Mouse (Mus musculus): ENCODE data around the gene Polr3e.

Gene Polr3e

DNA sequence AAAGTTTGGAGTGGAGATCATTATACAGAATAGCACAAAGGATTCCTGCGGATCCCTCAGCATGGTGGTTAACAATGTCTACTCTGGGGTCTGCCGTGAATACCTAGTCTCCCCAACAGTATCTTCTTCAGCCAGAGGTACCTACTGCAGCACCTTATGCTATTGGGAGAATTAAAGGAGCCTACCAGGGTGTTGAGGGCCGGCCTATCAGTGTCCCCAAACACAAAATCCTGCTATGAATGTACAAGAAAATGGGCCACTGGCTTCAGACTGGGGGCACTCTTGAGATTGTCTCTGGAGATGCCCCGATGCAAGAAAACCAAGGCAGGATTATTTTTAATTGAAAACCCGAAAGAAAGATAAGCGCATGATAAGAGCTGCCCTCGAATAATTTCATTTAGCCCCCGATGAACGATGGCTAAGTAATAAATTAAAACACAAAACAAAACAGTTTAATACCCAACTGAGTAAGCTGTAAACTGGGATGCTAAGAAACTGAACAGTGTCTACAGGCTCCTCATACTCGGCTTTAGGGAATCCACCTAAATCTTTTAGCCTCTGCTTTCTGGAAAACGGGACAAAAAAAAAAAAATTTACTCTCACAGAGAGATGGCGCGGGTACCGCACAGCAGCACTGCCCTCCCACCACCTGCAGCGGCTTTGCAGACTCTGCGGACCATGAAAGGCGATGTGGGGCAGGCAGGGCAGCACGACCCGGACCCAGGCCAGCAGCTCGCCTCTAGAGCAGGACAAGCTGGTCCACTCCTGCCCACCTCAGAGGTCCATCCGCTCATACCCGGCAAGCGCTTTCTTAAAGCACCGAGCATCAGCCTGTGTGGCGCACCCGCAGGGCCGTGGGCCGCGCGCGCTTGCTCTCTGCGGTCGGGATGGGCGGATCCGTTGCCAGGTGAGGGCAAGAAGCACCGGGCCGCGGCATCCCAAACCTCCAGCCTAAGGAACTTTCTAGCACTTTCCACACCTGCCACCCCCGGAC lies 63.7 kb downstream of the Polr3e start:
- DNase-seq = peak; percentile 49 to 51

DNA sequence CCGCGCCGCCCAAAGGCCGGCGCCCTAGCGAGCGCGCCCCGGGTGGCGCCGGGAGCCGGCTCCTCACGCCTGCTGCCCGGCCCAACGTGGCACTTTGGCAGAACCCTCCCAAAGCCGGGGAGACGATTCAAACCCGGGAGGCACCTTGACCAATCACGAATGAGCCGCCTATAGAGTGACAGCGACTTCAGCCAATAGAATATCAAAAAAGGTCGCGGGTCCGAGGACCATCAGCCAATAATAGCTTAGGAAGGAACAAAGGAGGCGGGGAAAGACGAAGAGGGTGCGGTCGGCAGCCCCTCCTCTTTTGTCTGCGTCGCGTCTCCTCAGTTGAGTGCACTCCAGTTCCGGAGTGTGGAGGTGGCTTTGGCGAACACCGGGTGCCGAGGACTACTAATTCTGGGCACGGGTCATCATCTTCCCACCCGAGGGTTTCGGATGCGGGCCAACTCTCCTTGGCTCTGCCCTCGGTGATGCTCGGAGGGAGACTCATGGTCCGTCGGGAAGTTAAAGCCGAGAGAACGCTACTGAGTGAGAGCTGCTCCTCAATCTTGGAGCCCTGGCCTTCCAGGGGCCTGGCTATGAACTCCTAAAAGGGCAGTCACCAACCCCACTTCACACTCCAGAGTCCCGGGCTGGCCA lies 64.8 kb downstream of the Polr3e start, which contains the start of the genes Cdr2 and Mfsd13b:
Cdr2 (minus strand) TSS at position 113 of the 642 bp plus-strand sequence.
Mfsd13b (plus strand) TSS at position 310 of the 642 bp plus-strand sequence.
- DNase-seq = peak; percentile 89 to 97

DNA sequence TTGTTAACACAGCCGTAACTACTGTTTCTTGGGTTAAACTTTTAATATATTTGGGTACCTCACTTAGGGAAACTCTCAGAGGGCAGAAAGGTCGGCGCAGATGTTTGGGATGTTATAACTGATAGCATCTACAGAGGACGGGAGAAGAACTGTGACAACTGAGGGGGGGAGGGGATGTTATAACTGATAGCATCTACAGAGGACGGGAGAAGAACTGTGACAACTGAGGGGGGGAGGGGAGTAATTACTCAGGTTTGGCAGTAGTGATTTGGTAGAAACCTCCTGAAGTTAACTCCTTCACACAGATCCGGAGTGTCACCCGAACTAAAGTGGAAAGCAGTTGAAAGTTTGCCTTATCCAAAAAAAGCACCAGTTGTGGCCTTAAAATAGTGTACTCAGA lies 65.4 kb downstream of the Polr3e start:
- DNase-seq = no peak

DNA sequence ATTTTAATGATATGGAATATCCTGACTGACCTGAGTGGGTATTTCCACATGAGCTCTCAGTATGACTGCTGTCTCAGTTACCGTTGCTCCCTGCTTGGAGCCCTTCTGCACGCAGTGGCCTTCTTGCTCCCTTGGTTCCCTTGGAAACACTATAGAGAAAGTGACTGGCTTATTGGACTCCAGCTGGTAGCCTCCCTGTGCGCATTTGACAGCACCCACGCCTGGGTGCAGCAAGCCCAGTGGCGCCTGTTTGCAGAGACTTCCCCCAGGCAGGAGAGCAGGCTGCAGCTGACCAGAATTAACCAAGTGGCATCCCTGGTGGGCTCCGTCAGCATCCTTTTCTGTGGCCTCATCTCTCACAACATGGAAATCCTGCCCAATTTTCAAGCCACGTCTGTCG lies 73.6 kb downstream of the Polr3e start:
- no peak for DNase-seq

Data from cerebellum, postnatal 36 days (tissue).